Mouse (Mus musculus): ENCODE results near the gene Vwa3a. TPM values are rescaled to one million over a fixed set of nuclear protein-coding genes. Genes with fewer than 3 reads are reported as not detected.

Vwa3a gene
- polyA plus RNA-seq, 1 experiment from 2014 or later, result 0.11 TPM

GRCm38 (mm10) chr7:120811834-120812415, 72.8 kb downstream of the Vwa3a start, which contains the start of gene Gm5737:
TSS of gene Gm5737 (plus strand) at chr7:120812365.
- no peak within 1 kb of the TSS for H3K27ac ChIP-seq (ENCODE audit: low read depth, low read length)
- H3K4me3 ChIP-seq (ENCODE audit: low read depth, low read length), result no peak within 1 kb of the TSS
- H3K36me3 ChIP-seq (ENCODE audit: control insufficient read depth, insufficient read depth, low read length), result no peaks in the 10 kb centered on the region
- ATAC-seq (replicated peaks; ENCODE audit: low FRiP score) (no peak), DNase-seq (ENCODE audit: low spot score) (no peak)
- H3K9ac ChIP-seq (ENCODE audit: low read length), result no peak within 1 kb of the TSS
- 82% methylated on average over 6 of the region's 6 CpGs for WGBS
- no peaks in the 10 kb centered on the region; the same call in 1 of the 2 replicates for H3K4me1 ChIP-seq (replicated peaks; ENCODE audit: control insufficient read depth, insufficient read depth, low read length)
- H3K9me3 ChIP-seq (ENCODE audit: control insufficient read depth, low read length), result no peaks in the 10 kb centered on the region
- H3K27me3 ChIP-seq (ENCODE audit: control insufficient read depth, insufficient read depth, low read length), result no peaks in the 10 kb centered on the region; the same call in 1 of the 2 replicates
- H3K4me2 ChIP-seq (ENCODE audit: low read depth, low read length, severe bottlenecking), result no peak within 1 kb of the TSS

GRCm38 (mm10) chr7:120817552-120817951, 78.4 kb downstream of the Vwa3a start:
- Histone ChIP-seq H3K4me1 (replicated peaks; ENCODE audit: control insufficient read depth, insufficient read depth, low read length) (no peaks in the 10 kb centered on the region), H3K27me3 (ENCODE audit: control insufficient read depth, insufficient read depth, low read length) (no peaks in the 10 kb centered on the region), H3K9me3 (ENCODE audit: control insufficient read depth, low read length) (no peaks in the 10 kb centered on the region), H3K9ac (ENCODE audit: low read length) (no peak overlapping the region), H3K27ac (ENCODE audit: low read depth, low read length) (no peak overlapping the region), H3K4me3 (ENCODE audit: low read depth, low read length) (no peak overlapping the region), H3K36me3 (ENCODE audit: control insufficient read depth, insufficient read depth, low read length) (no peaks in the 10 kb centered on the region), H3K4me2 (ENCODE audit: low read depth, low read length, severe bottlenecking) (no peak overlapping the region)
- DNase-seq (ENCODE audit: low spot score) (no peak), ATAC-seq (replicated peaks; ENCODE audit: low FRiP score) (no peak)
- 87% methylated on average over 6 of the region's 6 CpGs for WGBS

- Histone ChIP-seq H3K9ac (ENCODE audit: low read length) (no peak overlapping the region), H3K4me3 (ENCODE audit: low read depth, low read length) (no peak overlapping the region), H3K4me1 (replicated peaks; ENCODE audit: control insufficient read depth, insufficient read depth, low read length) (no peaks in the 10 kb centered on the region), H3K4me2 (ENCODE audit: low read depth, low read length, severe bottlenecking) (no peak overlapping the region), H3K27ac (ENCODE audit: low read depth, low read length) (no peak overlapping the region), H3K36me3 (ENCODE audit: control insufficient read depth, insufficient read depth, low read length) (no peaks in the 10 kb centered on the region), H3K27me3 (ENCODE audit: control insufficient read depth, insufficient read depth, low read length) (peaks cover 2% of the 10 kb centered on the region; the same call in 1 of the 2 replicates), H3K9me3 (ENCODE audit: control insufficient read depth, low read length) (no peaks in the 10 kb centered on the region)
- WGBS, result 89% methylated on average over 4 of the region's 4 CpGs
- no peak for ATAC-seq (replicated peaks; ENCODE audit: low FRiP score)
- no peak for DNase-seq (ENCODE audit: low spot score)
Observed at GRCm38 (mm10) chr7:120819386-120819785, 80.3 kb downstream of the Vwa3a start.

- no peak overlapping the region for H3K4me3 ChIP-seq (ENCODE audit: low read depth, low read length)
Observed at GRCm38 (mm10) chr7:120823248-120823647, 84.1 kb downstream of the Vwa3a start.

GRCm38 (mm10) chr7:120825097-120825496, 86.0 kb downstream of the Vwa3a start:
- Histone ChIP-seq H3K4me1 (replicated peaks; ENCODE audit: control insufficient read depth, insufficient read depth, low read length) (no peaks in the 10 kb centered on the region), H3K9me3 (ENCODE audit: control insufficient read depth, low read length) (no peaks in the 10 kb centered on the region), H3K4me3 (ENCODE audit: low read depth, low read length) (no peak overlapping the region), H3K9ac (ENCODE audit: low read length) (no peak overlapping the region), H3K36me3 (ENCODE audit: control insufficient read depth, insufficient read depth, low read length) (no peaks in the 10 kb centered on the region), H3K27me3 (ENCODE audit: control insufficient read depth, insufficient read depth, low read length) (peaks cover 5% of the 10 kb centered on the region), H3K27ac (ENCODE audit: low read depth, low read length) (no peak overlapping the region), H3K4me2 (ENCODE audit: low read depth, low read length, severe bottlenecking) (no peak overlapping the region)
- 76% methylated on average over 2 of the region's 2 CpGs for WGBS
- DNase-seq (ENCODE audit: low spot score) (no peak), ATAC-seq (replicated peaks; ENCODE audit: low FRiP score) (no peak)

More at GRCm38 (mm10) chr7:120823248-120823647, 84.1 kb downstream of the Vwa3a start:
- Histone ChIP-seq H3K27ac (ENCODE audit: low read depth, low read length) (no peak overlapping the region), H3K27me3 (ENCODE audit: control insufficient read depth, insufficient read depth, low read length) (peaks cover 2% of the 10 kb centered on the region; the same call in 1 of the 2 replicates), H3K9ac (ENCODE audit: low read length) (no peak overlapping the region), H3K9me3 (ENCODE audit: control insufficient read depth, low read length) (no peaks in the 10 kb centered on the region), H3K36me3 (ENCODE audit: control insufficient read depth, insufficient read depth, low read length) (no peaks in the 10 kb centered on the region), H3K4me2 (ENCODE audit: low read depth, low read length, severe bottlenecking) (no peak overlapping the region), H3K4me1 (replicated peaks; ENCODE audit: control insufficient read depth, insufficient read depth, low read length) (no peaks in the 10 kb centered on the region)
- DNase-seq (ENCODE audit: low spot score) (peak; percentile 79), ATAC-seq (replicated peaks; ENCODE audit: low FRiP score) (peak; percentile 34; the same call in 1 of the 2 replicates)
- WGBS, result 26% methylated on average over 5 of the region's 5 CpGs

GRCm38 (mm10) chr7:120826408-120826807, 87.3 kb downstream of the Vwa3a start:
- H3K4me2 ChIP-seq (ENCODE audit: low read depth, low read length, severe bottlenecking), result no peak overlapping the region
- WGBS, result 22% methylated on average over 3 of the region's 3 CpGs
- H3K27ac ChIP-seq (ENCODE audit: low read depth, low read length), result no peak overlapping the region
- no peak overlapping the region for H3K9ac ChIP-seq (ENCODE audit: low read length)
- no peaks in the 10 kb centered on the region; the same call in 1 of the 2 replicates for H3K4me1 ChIP-seq (replicated peaks; ENCODE audit: control insufficient read depth, insufficient read depth, low read length)
- peaks cover 15% of the 10 kb centered on the region for H3K27me3 ChIP-seq (ENCODE audit: control insufficient read depth, insufficient read depth, low read length)
- H3K4me3 ChIP-seq (ENCODE audit: low read depth, low read length), result no peak overlapping the region
- DNase-seq (ENCODE audit: low spot score) (peak; percentile 75), ATAC-seq (replicated peaks; ENCODE audit: low FRiP score) (no peak)
- H3K9me3 ChIP-seq (ENCODE audit: control insufficient read depth, low read length), result no peaks in the 10 kb centered on the region
- no peaks in the 10 kb centered on the region for H3K36me3 ChIP-seq (ENCODE audit: control insufficient read depth, insufficient read depth, low read length)

- H3K4me3 ChIP-seq (ENCODE audit: low read depth, low read length), result peak overlapping the region; percentile 50
- ATAC-seq (replicated peaks; ENCODE audit: low FRiP score) (no peak; the same call in 1 of the 2 replicates), DNase-seq (ENCODE audit: low spot score) (peak; percentile 74)
- H3K4me1 ChIP-seq (replicated peaks; ENCODE audit: control insufficient read depth, insufficient read depth, low read length), result no peaks in the 10 kb centered on the region; the same call in 1 of the 2 replicates
- H3K27me3 ChIP-seq (ENCODE audit: control insufficient read depth, insufficient read depth, low read length), result peaks cover 17% of the 10 kb centered on the region
- H3K9me3 ChIP-seq (ENCODE audit: control insufficient read depth, low read length), result no peaks in the 10 kb centered on the region
- H3K27ac ChIP-seq (ENCODE audit: low read depth, low read length), result no peak overlapping the region
- no peaks in the 10 kb centered on the region for H3K36me3 ChIP-seq (ENCODE audit: control insufficient read depth, insufficient read depth, low read length)
- 3% methylated on average over 46 of the region's 46 CpGs for WGBS
- H3K9ac ChIP-seq (ENCODE audit: low read length), result peak overlapping the region; percentile 44
- H3K4me2 ChIP-seq (ENCODE audit: low read depth, low read length, severe bottlenecking), result peak overlapping the region; percentile 89
Observed at GRCm38 (mm10) chr7:120830431-120831381, 91.6 kb downstream of the Vwa3a start.

GRCm38 (mm10) chr7:120834426-120834825, 95.3 kb downstream of the Vwa3a start:
- Histone ChIP-seq H3K4me3 (ENCODE audit: low read depth, low read length) (peak overlapping the region; percentile 60), H3K9me3 (ENCODE audit: control insufficient read depth, low read length) (no peaks in the 10 kb centered on the region), H3K4me2 (ENCODE audit: low read depth, low read length, severe bottlenecking) (peak overlapping the region; percentile 54), H3K27me3 (ENCODE audit: control insufficient read depth, insufficient read depth, low read length) (peaks cover 17% of the 10 kb centered on the region), H3K27ac (ENCODE audit: low read depth, low read length) (no peak overlapping the region), H3K9ac (ENCODE audit: low read length) (no peak overlapping the region), H3K36me3 (ENCODE audit: control insufficient read depth, insufficient read depth, low read length) (no peaks in the 10 kb centered on the region), H3K4me1 (replicated peaks; ENCODE audit: control insufficient read depth, insufficient read depth, low read length) (no peaks in the 10 kb centered on the region; the same call in 1 of the 2 replicates)
- ATAC-seq (replicated peaks; ENCODE audit: low FRiP score) (no peak), DNase-seq (ENCODE audit: low spot score) (no peak)
- 57% methylated on average over 6 of the region's 6 CpGs for WGBS
